Mouse (Mus musculus) urinary bladder, adult 18-20 months (tissue): ENCODE measurements at regions not wholly inside any gene's neighbourhood (a gene's known extent, or its start where the extent isn't known, plus 50 kb on each side); places are given as distances from the start of the nearest gene placed in this dataset.

Source experiments
- DNase-seq, 2 experiments: peaks; one replicate each; pipeline ENCODE4 v3.0.0; 2022; ENCODE audit warnings: low spot score in 2 of 2, mixed read lengths in 2 of 2

DNA sequence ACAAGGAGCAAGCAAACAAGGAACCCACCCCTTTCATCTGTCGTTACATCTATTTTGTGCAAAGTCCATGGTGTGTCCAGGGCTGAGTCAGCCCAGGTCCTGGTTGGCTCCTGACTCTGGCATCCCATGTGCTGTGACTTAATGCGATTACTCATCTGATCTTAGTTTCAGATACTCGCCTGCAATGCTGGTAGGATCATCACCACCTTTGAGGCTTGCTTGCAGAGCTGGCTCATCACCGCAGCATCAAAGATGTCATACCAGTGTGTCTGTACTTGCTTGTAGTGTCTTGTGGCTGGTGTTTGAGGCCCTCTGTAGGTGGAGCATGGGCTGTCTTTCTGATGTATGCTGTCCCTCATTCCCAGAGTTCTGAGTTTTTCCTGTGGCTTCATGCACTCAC is 93.0 kb upstream of the Irf2bp2 start:
- DNase-seq, result peak; percentile 26 to 30

DNA sequence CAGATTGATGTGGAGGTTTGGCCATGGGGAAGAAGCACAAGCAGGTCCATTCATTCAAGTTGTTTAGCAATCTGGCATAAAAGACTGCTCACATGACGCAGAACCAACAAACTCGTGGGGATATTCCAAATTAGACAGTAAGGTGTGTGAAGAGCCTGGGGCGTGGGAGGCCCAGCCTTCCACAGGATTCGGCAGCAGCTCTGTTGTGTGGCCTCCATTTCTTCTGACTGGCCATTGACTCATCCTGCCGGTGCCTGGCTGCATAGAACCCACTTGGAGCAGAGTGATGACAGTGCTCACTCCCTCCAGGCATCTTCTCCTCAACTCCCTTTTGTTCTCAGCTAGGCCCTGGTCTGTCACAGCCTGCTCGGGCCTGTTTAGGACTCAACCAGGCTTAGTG is 91.6 kb upstream of the Irf2bp2 start:
- no peak for DNase-seq

DNA sequence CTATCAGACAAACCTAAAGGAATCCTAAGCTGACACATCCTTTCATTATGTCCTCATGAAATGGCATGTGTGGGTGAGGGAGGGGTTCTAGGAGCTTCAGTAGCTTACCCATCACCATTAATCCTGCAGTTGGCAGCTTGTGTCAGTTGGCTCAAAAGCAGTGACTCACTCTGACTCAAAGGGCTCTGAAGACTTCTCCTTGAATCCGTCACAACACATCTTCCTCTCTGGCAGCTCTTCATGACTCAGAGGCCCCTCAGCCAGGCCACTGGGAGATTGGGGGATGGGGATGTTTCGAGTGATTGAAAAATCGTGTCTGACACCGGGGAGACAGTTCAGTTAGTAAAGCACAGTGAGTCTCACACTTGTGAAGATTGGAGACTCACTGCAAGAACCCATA is 90.2 kb upstream of the Irf2bp2 start:
- DNase-seq, result no peak

DNA sequence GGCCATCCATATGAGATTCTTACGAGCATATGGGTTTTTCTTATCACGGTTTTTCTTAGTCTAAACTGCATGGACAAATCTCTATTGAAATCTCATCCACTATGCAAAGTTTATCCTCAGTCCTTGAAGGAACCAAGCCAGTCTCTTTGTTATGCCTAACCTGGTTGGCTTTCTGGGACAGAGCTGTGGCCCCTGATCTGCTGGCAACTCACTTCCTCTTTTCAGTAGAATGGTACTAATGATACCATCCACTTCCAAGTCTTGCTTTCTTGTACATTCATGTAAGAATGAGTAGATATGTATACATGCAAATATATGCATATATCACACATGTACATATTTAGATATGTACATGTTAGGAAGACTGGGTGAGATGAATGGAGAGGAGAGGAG is 89.8 kb upstream of the Irf2bp2 start:
- DNase-seq, result no peak

DNA sequence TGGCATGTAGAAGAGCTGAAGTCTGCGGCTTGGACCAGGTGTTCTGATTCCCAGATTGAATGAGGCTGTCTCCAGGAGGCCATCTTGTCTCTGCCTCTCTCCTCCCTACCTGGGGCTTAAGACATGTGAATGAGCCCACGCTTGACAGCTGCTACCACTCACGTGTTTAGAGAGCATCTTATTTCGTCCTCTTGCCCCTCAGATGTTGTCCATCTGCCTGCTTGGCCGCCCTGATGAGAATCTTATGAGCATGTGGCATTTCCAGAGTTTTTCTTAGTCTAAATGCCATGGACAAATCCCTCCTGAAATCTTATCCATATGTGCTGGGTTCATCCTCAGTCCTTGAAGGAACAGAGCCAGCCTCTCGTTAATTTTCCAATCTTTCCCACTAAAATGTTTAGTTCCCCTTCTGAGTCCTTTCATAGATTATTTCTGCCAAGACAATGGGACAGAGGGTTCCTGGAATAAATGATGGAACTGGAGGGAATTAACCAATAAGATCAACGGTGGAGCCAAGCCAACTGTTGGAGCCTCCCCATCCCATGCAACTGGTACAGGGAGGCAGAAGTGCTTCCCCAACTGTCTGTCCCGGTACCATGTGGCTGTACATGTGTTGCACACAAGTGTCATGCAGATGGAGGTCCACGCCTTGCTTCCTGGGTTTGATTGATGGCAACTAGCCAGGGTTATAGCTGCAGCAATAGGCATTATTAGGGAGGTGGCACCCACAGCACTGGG is 89.2 kb upstream of the Irf2bp2 start:
- DNase-seq, result no peak

DNA sequence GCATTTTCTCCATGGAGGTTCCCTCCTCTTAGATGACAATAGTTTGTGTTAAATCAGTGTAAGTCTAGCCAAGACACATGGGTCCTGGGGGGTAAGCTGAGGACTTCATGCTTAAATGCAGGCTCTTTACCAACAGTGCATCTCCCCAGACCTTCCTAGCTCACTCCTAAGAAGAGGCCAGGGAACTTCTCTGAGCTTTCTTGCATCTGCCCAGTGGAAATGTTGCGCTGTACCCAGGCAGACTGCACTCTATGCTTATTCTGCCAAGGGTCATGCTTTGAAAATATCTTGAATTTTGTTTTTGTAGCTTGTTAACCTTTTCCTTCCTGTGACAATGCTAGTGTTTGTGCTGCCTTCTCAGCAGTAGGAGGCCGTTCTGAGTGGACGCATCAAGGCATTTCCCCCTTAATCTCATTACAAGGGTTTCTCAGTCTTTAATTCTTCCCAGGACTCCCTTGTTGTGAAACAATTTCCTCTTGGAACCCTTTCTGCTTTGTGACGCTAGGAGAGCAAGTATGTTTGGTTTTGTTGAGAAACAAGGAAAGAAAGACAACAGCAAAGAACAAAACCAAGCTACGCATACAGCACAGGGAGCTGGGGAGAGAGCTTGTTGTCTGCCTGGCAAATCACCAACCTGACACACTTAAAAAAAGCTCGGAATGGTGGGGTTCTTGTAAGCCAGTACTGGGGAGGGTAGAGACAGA is 88.3 kb upstream of the Irf2bp2 start:
- no peak for DNase-seq

DNA sequence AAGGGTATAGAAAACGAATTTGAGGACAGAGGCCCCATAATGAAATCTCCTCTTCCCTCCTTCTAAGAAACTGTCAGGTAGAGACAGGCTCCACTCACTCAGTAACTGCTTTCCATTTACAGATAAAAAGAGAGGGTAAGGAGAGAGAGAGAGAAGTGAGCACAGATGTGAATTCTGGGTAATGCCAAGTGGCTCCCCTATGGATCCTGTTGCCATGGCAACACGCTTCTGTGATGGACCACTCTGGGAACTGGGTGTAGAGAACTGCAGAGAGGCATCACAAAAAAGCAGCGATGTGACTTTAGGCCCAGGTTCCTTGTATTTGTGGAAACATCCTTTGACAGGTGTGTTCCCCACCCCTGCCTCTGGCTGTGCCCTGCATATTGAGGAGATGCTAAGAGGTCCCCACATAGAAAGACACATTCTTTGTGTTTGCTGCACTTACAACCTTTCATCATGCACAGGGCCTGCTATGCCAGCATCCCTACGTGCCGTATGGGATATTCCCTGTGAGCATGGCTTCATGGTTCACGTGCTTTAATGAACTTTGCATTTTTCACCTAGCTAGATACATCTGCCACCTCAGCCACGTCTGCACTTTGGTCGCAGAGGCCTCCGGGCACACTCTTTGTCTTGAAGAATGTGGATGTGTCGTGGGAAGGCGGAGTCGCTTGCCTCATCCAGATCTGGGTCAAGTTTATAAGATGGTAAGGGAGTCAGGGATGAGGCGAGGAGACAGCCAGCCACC is 84.4 kb upstream of the Irf2bp2 start:
- no peak for DNase-seq

DNA sequence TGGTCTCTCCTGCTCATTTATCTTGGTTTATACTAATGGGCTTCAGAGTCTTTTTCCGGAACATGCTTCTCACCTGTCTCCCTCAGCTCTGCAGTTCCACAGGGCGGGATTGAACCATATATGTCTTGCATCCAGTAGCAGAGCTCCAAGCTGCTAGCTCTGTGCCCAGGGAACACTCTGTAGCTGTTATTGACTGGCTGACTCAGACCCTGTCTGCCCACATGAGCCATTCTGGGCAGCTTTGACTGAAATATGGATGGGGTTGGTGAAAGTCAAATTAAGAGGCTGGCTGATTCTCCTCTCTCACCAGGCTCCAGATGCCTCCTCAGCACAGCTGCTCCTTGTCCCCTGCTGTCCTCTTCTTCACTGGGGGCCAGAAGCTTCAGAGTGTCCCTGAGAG is 81.4 kb upstream of the Irf2bp2 start:
- DNase-seq, result no peak

DNA sequence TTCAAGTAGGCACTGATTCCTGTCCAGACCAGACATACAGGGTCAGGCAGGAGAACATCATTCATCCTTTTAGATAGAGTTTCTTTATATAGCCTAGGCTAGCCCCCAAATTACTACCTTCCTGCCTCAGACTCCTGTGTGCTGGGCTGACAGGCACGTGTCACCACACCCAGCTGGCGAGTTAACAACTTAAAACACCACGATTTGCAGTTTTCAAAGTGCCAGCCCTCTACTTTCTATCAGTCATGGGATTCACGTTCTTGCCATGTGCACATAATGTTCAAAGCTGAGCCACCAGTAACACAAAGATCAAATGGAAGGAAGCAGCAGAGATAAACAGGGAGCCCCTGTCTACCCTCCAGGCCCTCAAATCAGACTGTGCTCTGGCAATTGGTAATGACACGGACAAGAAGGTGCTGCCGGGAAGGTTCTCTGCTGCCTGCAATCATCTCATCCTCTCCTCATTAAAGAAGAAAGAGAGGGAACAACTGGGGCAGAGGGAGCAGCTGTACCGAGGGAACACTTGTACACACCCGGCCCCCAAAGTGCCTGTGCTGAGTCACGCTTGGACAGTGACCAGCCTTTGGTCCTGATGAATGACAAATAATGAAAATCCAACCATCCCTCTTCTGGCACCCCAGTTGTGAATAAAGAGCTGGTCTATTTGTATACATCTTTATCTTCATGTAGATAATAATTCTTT is 79.4 kb upstream of the Irf2bp2 start:
- no peak for DNase-seq

DNA sequence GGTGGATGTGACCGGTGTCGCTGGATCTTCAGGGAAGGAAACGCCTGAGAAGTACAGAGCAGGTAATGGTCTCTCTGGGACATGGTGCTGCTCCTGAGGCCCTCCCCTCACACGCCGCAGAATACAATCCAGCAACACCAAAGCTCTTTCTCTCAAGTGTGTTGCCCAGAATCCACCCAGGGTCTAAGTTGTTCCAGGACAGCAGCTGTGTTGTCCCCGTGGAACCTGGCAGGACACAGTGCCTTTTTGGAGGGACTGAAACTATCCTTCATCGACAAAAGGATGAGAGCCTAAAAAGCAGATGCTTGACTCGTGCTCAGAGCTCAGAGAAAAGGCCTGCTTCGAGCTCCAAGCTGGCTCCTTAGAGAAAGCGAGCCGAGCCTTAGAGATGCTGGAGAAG is 77.8 kb upstream of the Irf2bp2 start:
- DNase-seq, result no peak

DNA sequence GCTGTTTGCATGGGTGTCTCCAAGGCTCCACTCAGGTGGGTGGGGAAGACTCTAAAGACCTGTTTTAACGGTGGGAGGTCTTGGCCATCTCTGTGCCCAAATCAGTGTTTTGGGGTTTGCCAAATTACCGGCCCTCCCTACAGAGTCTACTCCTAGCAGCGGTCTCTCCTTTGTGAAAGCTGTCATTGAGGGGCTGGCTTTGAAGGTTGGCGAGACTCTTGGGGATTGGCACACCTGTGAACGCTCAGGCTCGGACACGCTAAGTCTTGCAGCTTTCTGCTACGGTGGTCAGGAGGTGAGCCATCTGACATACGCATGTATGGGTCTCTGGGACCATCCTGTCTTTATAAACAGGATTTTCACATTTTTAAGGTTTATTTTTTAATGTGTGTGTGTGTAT is 76.1 kb upstream of the Irf2bp2 start:
- no peak for DNase-seq

DNA sequence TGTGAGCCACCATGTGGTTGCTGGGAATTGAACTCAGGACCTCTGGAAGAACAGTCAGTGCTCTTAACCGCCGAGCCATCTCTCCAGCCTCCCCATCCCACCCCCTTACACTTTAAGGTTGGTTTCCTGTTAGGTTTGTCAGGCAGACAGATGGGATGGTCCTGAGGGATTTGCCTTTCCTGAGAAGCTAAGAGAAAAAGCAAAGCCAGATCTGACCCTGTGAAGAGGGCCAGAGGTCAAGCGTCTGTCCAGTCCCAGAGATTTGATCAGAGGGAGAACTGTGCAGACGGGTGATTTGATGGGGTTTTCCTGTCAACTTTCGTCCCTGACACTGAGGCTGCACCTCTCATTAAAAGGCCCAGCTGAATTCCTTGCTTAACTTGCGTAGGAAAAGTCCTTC is 75.4 kb upstream of the Irf2bp2 start:
- no peak for DNase-seq

DNA sequence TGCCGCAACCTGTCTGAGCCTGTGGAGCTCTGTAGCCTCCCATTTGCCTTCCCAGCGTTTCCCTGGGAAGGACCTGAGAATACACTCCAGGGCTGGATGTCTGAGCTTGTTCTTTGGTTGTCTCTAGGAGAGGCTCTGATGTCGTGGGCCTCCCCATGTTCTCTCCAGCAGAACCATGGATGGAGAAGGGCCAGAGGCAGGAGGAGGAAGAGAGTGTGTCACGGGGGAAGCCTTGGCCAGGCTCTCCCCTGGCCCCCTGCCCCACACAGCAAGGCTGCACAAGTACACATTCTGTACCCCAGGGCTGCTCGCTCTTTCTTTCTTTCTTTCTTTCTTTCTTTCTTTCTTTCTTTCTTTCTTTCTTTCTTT is 74.9 kb upstream of the Irf2bp2 start:
- DNase-seq, result no peak

DNA sequence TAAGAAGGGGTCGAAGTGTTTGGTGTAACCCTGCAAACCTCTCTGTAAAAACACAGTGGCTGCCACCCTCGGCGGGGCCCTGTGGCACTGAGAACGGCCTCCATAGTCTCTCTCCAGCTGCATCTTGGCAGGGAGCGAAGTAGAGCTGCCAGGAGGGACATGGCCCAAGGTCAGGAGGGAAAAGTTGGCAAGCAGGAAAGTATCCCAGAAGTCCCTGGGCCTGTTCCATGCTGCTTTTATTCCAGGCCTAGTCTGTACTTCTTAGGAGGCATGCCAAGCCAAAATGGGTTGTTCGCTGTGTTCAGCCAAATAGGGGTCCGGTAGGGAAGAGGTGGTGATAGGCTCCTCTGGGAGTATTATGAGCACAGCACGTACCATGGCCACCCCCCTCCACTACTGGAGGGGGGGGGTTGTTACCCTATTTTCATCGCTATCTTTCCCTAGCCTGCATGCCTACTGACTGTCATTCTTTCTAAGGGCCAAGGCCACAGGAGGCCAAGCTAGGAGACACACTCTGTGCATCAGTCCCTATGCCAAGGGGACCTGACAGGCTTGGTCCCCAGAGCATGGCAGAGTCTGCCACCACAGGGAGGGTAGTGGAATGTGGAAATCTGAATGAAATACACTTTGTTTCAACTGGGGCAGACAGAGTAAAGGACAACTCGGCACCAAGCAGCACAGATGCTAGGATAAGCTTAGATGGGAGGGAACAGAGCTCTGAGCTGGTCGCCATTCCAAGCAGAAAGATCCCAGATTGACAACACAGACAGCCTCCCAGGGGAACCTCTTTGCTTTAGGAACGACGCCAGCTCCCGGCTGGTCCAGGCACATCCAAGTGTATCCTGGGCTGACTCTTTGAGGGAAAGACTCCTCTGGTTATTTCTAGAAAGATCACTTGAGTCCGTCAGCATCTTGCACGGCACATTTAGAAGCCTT is 74.2 kb upstream of the Irf2bp2 start:
- DNase-seq, result peak; percentile 15 to 72

DNA sequence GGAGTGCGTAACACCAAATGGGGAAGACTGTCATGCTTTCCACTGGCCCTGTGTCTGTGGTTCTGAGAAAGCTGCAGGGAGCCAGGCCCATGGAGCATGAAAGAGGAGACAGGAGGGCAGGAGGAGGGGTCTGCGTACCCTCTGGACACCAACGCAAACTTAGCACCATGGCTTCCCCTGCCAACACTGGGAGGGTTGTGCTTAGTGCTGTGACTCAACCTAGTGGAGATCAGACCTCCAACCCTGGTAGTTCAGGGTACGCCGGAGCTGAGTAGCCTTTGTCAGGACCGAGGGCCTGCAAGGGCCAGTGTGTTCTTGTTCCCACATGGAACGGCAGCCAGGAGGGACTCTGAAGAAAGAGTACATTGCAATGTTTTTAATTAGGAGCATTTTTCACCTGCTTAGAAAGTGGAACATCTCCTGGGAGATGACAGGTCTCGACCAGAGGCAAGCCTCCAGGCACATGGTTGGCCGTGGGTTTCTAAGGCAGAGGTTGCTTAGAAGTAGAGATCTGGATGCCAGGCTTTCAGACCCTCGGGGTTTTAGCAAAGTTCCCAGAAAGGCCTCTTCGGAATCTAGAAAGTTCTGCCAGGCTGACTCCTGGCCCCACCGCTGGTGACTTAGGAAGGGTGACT is 73.4 kb upstream of the Irf2bp2 start:
- DNase-seq, result no peak

DNA sequence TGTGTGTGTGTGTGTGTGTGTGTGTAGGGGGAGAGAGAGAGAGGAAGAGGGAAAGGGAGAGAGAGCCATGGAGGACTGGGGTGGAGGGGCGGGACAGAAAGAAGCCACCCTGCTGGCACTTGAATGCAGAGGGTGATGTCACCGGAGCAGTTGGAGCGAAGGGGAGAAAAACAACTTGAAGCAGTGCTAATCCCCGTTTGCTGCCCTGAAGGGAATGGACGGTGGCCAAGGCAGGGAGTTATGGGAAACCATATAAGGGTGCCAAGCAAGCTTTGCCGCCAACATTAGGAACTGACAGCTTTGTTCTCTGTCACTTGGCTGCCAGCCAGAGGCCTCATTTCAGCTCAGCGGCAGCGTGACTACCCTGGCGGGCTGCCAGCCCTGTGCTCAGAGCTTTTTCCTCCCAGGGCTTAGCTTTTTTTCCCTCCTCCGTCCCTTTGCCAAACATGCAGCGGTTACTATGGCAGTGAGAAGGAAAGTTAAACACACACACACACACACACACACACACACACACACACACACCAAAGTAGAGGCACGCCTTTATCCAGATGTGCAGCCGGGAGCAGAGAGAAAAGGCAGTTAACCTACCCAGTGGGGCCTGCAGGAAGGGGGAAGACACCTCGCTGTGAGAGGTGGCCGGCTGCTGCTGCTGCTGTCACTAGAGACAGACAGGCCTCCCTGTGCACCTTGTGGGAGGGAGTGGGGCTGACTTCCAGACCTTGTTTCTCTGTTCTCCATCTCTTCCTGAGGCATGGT is 72.7 kb upstream of the Irf2bp2 start:
- peak; percentile 95 to 97 for DNase-seq

DNA sequence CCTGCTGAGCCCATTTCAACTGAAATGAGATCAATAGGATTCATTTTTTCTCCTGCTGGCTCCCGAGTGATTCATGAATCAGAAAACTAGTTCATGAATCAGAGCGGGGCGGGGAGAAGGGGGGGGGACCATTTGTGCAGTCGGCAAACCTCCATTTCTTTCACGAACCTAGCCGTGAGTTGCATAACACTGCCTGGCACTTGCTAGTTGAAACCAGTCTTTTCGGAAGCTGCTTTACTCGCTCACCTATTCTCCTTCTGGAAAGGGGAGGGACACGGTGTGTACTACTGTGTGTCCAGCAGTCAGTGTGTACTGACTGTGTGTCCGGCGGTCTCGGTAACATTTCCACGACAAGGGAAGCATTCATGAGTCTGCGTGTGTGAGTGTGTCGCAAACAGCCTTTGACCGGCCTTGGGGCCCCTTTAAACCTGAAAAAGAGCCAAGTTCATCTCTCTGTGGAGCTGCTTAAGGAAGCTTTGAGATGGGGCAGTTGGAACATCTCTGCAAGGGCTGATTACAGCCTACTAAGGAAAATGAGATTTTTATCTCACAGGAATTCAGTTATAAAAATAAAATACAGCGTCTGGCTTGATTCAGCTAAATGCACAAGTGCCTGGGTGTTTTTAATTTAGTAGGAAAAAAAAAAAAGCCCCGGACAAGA is 71.9 kb upstream of the Irf2bp2 start:
- DNase-seq, result peak; percentile 45 to 76

DNA sequence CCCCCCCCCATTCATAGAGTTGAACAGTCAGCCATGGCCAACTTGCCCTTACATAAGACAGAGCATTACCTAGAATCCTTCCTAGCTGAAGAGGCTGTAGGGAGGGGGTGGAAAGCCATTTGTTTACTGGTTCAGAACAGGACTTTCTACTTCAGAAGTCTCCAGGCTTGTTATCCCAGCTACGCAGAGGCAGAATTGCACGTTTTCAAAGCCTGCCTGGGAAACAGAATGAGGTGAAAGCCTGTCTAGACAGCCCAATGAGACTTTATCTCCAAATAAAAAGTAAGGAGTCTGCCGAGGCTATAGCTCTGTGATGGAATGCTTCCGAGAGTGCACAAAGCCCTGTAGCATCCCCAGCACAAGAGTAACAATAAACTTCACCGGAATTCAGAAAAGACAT is 71.1 kb upstream of the Irf2bp2 start:
- no peak for DNase-seq
